Mouse (Mus musculus): Measurements from ENCODE around the gene Fam102b.

The Fam102b gene

GRCm38 (mm10) chr3:109027515-109027987, at the start of gene Fam102b:
Gene Fam102b, minus strand, starts transcription at chr3:109027607.
- peak; percentile 90 for DNase-seq

- DNase-seq: no peak
These were observed 35.6 kb upstream of the Fam102b start for GRCm38 (mm10) chr3:109062989-109063388.

- DNase-seq: no peak
These were observed 35.0 kb upstream of the Fam102b start for GRCm38 (mm10) chr3:109062391-109062790.

GRCm38 (mm10) chr3:109059903-109060302, 32.5 kb upstream of the Fam102b start:
- no peak for DNase-seq

GRCm38 (mm10) chr3:109051946-109052331, 24.5 kb upstream of the Fam102b start:
- DNase-seq: no peak

- no peak for DNase-seq
These were observed 23.9 kb upstream of the Fam102b start for GRCm38 (mm10) chr3:109051056-109051945.

GRCm38 (mm10) chr3:109047707-109048283, 20.4 kb upstream of the Fam102b start:
- DNase-seq: no peak

GRCm38 (mm10) chr3:109046428-109046827, 19.0 kb upstream of the Fam102b start:
- no peak for DNase-seq

- no peak for DNase-seq
These were observed 16.0 kb upstream of the Fam102b start for GRCm38 (mm10) chr3:109043395-109043794.

GRCm38 (mm10) chr3:109040908-109041307, 13.5 kb upstream of the Fam102b start:
- no peak for DNase-seq

GRCm38 (mm10) chr3:109034411-109034810, 7.0 kb upstream of the Fam102b start:
- no peak for DNase-seq

- no peak for DNase-seq
These were observed 4.9 kb upstream of the Fam102b start for GRCm38 (mm10) chr3:109032306-109032705.

GRCm38 (mm10) chr3:109031626-109032025, 4.2 kb upstream of the Fam102b start:
- DNase-seq: no peak

- no peak for DNase-seq
These were observed 3.4 kb upstream of the Fam102b start for GRCm38 (mm10) chr3:109030817-109031216.

GRCm38 (mm10) chr3:109029661-109030060, 2.3 kb upstream of the Fam102b start:
- no peak for DNase-seq

- peak; percentile 53 for DNase-seq
These were observed 376 bp downstream of the Fam102b start for GRCm38 (mm10) chr3:109026991-109027470.

GRCm38 (mm10) chr3:109026462-109026990, 881 bp downstream of the Fam102b start:
- DNase-seq: no peak

GRCm38 (mm10) chr3:109025579-109025978, 1.8 kb downstream of the Fam102b start:
- DNase-seq: peak; percentile 81

GRCm38 (mm10) chr3:109023066-109023465, 4.3 kb downstream of the Fam102b start:
- DNase-seq: no peak

- DNase-seq: no peak
These were observed 5.5 kb downstream of the Fam102b start for GRCm38 (mm10) chr3:109021720-109022516.

GRCm38 (mm10) chr3:109018336-109018735, 9.1 kb downstream of the Fam102b start:
- no peak for DNase-seq

GRCm38 (mm10) chr3:109012595-109012994, 14.8 kb downstream of the Fam102b start:
- no peak for DNase-seq
